Mouse (Mus musculus): ENCODE data around the gene Klhdc8a.
"Not testable (repeated sequence)": the region's sequence is repeated elsewhere in the genome, so short reads cannot be mapped to it uniquely, and the experiment has no call there.

Gene Klhdc8a

DNA sequence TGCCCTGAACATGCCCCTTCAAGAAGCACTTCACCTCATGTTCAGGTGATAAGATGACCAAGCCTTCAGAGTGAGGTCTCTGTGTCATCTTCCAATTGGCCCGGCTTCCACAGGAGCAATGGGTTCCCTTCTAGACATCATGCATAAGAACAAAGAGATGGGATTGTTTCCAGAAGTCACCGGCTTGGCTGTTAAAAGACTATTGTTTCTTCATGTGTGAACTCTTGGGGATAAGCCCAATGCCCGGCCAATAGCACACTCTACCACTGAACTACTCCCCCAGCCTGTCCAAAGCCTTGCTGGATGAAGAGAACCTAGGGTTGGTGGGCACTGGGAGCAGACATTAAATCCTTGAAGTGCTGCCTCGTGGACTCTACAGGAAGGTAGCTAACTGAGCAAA, 47.1 kb downstream of the Klhdc8a start:
- no peak for DNase-seq (ENCODE audit: low read depth)

DNA sequence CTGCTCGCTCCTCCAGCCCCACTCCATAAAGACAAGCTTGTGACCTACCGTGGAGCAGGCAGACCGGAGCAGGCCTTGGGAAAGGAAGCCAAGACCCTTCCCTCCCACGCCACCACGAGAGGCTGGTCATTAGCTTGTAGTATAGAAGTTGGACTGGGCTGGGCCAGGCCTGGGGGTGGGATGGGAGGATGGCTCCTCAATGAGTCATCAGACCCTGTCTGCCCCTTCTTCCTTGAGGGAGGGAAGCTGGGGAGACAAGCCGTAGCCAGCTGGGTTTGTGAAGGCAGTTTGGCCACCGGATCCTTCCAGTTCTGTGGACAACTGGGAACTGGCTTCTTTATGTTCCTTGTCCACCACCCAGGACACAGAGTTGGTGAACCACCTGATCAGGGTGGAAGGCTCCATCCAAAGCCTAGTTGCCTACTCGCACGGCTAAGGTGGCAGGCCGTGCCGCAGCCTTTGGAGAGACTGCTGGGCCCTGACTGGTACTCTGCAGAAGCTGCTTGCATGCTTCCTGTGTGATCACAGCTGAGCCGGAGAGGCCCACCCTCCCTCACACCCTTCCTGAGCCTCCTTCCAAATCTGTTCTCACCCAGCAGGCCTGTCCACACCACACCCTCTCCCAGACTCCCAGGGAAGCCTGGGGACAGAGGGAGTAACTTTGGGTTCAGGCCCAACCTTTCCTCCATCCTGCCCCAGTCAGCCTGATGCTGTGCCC, 47.9 kb downstream of the Klhdc8a start:
- no peak for DNase-seq (ENCODE audit: low read depth)

DNA sequence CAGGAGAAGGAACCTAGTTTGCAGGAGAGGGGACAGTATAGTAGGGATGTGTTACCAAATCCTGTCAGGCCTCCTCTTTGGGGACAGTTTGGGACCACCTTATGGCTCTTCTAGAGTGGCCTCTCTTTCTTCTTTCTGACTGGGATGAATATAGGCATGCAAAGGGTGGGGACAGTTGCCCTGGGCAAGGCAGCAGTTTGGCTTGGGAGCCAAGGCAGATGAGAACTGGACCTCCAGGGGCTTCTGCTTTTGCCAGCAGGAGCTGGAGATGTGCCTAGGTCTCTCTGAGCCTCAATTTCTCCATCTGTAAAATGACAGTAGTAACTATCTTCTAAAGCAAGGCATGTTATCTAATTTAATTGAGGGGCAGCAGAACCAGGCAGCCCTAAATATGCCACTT, 48.5 kb downstream of the Klhdc8a start:
- DNase-seq (ENCODE audit: low read depth) = no peak

DNA sequence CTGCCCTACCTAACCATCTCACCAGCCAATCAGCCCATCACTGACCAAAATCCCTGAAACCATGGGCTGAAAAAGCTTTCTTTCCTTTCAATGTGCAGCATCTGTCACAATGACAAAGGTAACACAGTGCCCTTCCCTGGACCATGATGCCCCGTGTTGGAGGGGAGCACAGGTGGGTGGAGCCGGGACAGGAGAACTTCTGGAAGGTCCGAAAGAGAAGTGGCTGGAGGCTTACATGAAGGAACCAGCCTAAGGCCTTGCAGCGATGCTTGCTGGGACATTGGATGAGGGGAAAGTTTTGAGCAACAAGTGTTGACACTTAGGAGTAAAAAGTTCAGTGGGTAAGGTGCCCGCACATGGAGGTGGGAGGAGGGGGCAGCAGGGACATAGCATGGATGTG, 50.0 kb downstream of the Klhdc8a start:
- DNase-seq (ENCODE audit: low read depth) = no peak

DNA sequence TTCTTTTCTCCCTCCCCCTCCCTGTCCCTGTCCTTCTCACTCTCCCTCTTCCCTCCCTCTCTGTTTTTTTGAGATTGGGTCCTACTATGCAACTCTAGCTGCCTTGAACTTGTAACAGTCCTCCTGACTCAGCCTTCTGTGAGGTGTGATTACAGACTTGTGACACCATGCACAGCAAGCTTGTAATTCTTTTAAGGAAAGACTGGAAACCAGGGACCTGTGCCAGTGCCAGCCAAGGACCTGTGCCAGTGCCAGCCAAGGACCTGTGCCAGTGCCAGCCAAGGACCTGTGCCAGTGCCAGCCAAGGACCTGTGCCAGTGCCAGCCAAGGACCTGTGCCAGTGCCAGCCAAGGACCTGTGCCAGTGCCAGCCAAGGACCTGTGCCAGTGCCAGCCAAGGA, 50.6 kb downstream of the Klhdc8a start:
- not testable (repeated sequence) for DNase-seq (ENCODE audit: low read depth)

DNA sequence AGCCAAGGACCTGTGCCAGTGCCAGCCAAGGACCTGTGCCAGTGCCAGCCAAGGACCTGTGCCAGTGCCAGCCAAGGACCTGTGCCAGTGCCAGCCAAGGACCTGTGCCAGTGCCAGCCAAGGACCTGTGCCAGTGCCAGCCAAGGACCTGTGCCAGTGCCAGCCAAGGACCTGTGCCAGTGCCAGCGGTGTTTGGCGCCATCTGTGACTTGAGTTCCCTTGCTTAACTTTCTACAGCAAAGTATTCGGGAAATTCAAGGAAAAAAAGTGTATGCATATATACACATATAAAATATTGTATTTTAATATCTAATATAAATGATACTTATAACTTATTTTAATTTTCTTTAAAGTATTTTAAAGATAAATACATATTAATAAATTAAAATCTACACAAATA, 51.2 kb downstream of the Klhdc8a start:
- DNase-seq (ENCODE audit: low read depth) = not testable (repeated sequence)

DNA sequence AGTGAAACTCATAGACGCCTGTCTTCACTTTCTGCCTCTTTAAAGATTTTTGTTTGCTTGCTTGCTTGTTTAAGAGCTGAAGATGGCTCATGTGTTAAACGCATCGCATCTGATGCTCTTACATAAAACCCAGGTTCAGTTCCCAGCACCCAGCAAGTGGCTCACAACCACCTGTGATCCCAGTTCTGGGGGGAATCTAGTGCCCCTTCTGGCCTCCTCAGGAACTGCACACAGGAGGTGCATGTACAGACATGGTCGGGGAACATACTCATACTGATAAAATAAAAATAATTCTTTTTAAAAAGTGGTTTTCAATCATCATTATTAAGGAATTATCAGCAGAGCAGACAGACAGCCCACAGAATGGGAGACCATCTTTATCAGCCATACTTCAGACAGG, 52.6 kb downstream of the Klhdc8a start:
- DNase-seq (ENCODE audit: low read depth) = no peak

DNA sequence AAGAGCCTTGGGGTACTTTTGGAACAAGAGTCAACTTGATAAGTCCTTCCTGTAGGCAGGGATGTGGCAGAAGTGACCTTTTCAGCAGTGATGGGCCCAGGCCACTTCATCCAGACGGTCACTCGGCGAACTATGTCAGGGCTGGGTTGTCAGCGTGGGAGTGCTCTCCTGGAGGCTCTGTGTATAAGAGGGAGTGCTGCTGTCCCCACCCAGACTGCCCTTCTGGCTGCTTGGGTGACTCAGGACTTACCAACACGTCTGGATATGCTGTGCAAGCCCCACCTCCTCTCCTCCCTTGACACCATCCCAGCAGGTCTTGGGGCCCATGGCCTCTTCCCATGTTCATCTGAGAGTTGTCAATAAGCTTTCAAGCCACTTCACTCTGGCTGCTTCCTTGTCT, 55.0 kb downstream of the Klhdc8a start:
- no peak for DNase-seq (ENCODE audit: low read depth)

DNA sequence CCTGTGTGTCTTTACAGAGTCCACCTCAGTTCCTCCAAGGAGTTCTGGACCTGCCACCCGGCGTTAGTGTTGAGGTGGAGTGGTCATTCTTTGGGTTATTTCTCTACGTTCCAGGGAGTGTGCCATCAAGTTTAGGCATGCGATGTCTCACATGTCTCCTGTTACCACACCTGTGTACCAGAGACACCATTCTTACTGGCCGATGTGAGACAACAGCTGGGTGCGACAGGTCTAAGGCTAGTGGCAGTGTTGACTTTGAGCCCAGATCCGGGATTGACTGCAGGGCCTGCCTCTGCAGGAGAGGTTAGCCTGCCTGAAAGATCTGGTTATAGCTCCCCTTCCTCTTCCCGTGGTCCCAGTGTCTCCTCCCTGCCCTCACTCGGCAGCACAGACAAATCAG, 55.8 kb downstream of the Klhdc8a start:
- DNase-seq (ENCODE audit: low read depth) = no peak

DNA sequence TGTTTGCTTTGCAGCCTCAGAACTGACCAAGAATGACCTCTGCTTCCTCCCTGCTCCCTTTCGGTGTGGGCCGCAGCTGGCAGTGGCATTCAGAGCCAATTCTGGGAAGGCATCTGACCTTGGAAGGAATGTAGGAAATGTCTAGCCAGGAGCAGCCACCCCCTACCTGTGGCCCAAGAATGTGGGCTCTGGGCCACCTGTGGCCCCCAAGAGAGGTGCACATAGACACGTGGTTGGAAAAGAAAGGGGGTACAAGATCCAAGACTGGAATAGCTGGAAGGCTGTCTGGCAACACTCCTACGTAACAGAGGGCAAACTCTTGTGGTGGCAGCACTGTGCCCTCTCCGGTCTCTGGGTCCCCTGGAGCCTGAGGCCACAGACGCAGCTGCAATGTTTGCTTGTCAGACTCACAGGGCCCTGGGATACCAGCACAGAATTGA, 56.8 kb downstream of the Klhdc8a start:
- no peak for DNase-seq (ENCODE audit: low read depth)

DNA sequence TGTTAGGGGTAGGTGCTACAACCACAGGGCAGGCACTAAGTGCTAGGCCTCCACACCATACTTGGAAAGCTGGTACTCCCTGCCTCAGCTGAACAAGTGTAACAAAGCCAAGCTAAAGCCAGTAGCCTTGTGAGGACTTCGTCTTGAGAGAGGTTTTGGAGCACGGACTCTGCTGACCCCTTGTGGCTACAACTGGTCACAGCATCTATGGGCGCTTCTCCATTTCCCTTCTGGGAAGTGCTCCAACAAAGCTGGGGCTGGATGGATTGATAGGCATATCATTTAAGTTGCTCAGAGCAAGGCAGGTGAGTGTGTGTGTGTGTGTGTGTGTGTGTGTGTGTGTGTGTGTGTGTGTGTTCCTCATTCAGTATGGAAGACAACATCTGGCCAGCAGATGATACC, 57.4 kb downstream of the Klhdc8a start:
- DNase-seq (ENCODE audit: low read depth) = peak; percentile 89

DNA sequence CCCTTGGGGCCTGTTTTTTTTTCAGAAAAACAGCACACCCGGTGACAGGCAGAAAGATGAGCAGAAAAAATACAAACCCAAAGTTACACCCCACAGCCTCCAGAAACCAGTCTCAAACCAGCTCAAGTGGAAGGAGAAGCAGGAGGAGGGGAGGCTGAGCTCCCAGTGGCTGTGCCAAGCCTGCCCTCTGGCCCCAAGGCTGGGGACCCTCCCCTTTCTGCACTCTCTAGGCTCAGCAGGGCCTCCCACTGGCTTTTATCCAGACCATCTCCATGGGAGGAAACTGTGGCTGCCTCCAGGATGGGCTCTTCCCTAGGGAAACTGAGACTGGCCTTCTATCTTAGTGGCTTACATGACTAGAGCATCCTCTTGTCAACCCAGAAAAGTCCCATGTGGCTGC, 58.4 kb downstream of the Klhdc8a start:
- no peak for DNase-seq (ENCODE audit: low read depth)
